Mouse (Mus musculus) heart, embryonic 14.5 days (tissue): ENCODE results near the gene Aspdh. TPM values are rescaled to one million over a fixed set of nuclear protein-coding genes. Genes with fewer than 3 reads are reported as not detected.

Experiments used
- ATAC-seq: fragments of 200-750 bp; cut with Nextera tagmentation; 2 replicates; pipeline ENCODE4 v1.8.0; 2017; ENCODE audit warnings: low read depth, moderate TSS enrichment; ENCODE audit not compliant: insufficient number of reproducible peaks, insufficient read depth, low FRiP score
- H3K27ac ChIP-seq, 2 experiments: fragments of 200-500 bp in 1 of 2; fragments of 300-500 bp in 1 of 2; sonication (generic) in 1 of 2; replicated peaks in 1 of 2; 2 replicates each; pipeline ENCODE4 v1.5.1; 2012 to 2014; ENCODE audit warnings: low read depth in 2 of 2, low read length in 2 of 2, control low read depth in 1 of 2, mild to moderate bottlenecking in 1 of 2, mixed read lengths in 1 of 2; ENCODE audit not compliant: control insufficient read depth in 1 of 2, insufficient read depth in 1 of 2
- H3K27me3 ChIP-seq: fragments of 300-500 bp; sonication (generic); 2 replicates; pipeline ENCODE4 v1.6.1; 2014; ENCODE audit warnings: mild to moderate bottlenecking, low read length, control low read depth; ENCODE audit not compliant: control insufficient read depth, insufficient read depth
- H3K36me3 ChIP-seq: fragments of 300-500 bp; sonication (generic); 2 replicates; pipeline ENCODE4 v1.6.1; 2014; ENCODE audit warnings: mild to moderate bottlenecking, control low read depth, low read length, mixed read lengths; ENCODE audit not compliant: control insufficient read depth, insufficient read depth
- H3K4me1 ChIP-seq, 2 experiments: fragments of 200-500 bp in 1 of 2; fragments of 300-500 bp in 1 of 2; sonication (generic) in 1 of 2; 2 replicates each; pipeline ENCODE4 v1.6.1; 2012 to 2014; ENCODE audit warnings: low read length in 2 of 2, control low read depth in 1 of 2, mixed read lengths in 1 of 2; ENCODE audit not compliant: control insufficient read depth in 2 of 2, insufficient read depth in 2 of 2
- H3K4me2 ChIP-seq: fragments of 300-500 bp; sonication (generic); 2 replicates; pipeline ENCODE4 v1.6.1; 2014; ENCODE audit warnings: mild to moderate bottlenecking, low read length
- H3K4me3 ChIP-seq, 2 experiments: fragments of 200-500 bp in 1 of 2; fragments of 300-500 bp in 1 of 2; sonication (generic) in 1 of 2; 2 replicates each; pipeline ENCODE4 v1.5.1; 2012 to 2014; ENCODE audit warnings: low read length in 2 of 2, mild to moderate bottlenecking in 2 of 2, control low read depth in 1 of 2, low read depth in 1 of 2, moderate library complexity in 1 of 2; ENCODE audit not compliant: control insufficient read depth in 1 of 2, insufficient read depth in 1 of 2
- H3K9ac ChIP-seq: fragments of 300-500 bp; sonication (generic); 2 replicates; pipeline ENCODE4 v1.6.1; 2014; ENCODE audit warnings: mild to moderate bottlenecking, low read length
- H3K9me3 ChIP-seq: fragments of 300-500 bp; sonication (generic); 2 replicates; pipeline ENCODE4 v1.6.1; 2016; ENCODE audit warnings: low read length, control low read depth; ENCODE audit not compliant: control insufficient read depth
- WGBS: fragments of 180-500 bp; shearing (Covaris S2); extraction: QIAGEN DNeasy Blood & Tissue Kit; methylation state at CpG from one replicate; pipeline ENCODE4 v1.1.7; 2014; 5-methylcytosine and 5-hydroxymethylcytosine counted together
- polyA plus RNA-seq: library from polyadenylated mRNA; unstranded; fragments of >200 nt; fragmentation: Nextera tagmentation; extraction: Ambion mirVana; gene quantifications from 2 replicates; pipeline ENCODE4 v1.2.1, GENCODE M21; 2014

The Aspdh gene
- 0.34 and 1.4 TPM in 2 replicates for polyA plus RNA-seq

GRCm38 (mm10) chr7:44465111-44465510, at the start of gene Aspdh:
Gene Aspdh (plus strand): TSS chr7:44465391.
- no peak for ATAC-seq
- Histone ChIP-seq H3K27ac (no peak within 1 kb of the TSS), H3K9me3 (no peaks in the 10 kb centered on the region), H3K27me3 (peaks cover 25% of the 10 kb centered on the region), H3K9ac (no peak within 1 kb of the TSS), H3K36me3 (peaks cover 21% of the 10 kb centered on the region), H3K4me1 (peaks cover 27 to 35% of the 10 kb centered on the region in 2 experiments), H3K4me3 (no peak within 1 kb of the TSS), H3K4me2 (no peak within 1 kb of the TSS)
- WGBS, result 70% methylated on average over 2 of the region's 2 CpGs

DNA sequence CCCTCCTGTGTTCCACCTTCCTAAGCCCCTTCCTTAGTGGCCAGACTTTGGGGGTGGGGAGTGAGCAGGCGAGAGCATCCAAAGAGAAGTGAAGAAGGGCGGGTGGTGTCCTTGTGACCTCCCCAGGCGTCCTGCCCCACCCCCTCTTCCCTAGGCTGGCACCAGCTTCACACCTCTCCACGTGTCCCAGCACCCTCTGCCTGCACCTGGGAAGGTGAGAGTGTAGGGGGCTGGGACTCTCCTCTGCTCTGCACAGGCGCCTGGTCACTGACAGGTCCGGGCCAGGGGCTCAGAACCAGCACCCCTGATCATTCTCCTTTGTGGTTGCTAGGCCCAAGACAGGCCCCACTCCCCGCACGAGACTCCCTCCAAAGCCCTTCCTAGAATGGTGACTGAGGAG, 37.5 kb upstream of the Aspdh start:
- H3K4me1 ChIP-seq, result peaks cover 0 to 10% of the 10 kb centered on the region in 2 experiments; a peak in 3 of 4 replicates
- WGBS, result 9% methylated on average over 8 of the region's 8 CpGs
- no peaks in the 10 kb centered on the region for H3K9me3 ChIP-seq
- H3K4me3 ChIP-seq, result no peak overlapping the region
- no peak overlapping the region for H3K9ac ChIP-seq
- ATAC-seq, result no peak
- H3K27ac ChIP-seq, result no peak overlapping the region
- H3K36me3 ChIP-seq, result no peaks in the 10 kb centered on the region
- H3K27me3 ChIP-seq, result peaks cover 62% of the 10 kb centered on the region
- H3K4me2 ChIP-seq, result no peak overlapping the region

DNA sequence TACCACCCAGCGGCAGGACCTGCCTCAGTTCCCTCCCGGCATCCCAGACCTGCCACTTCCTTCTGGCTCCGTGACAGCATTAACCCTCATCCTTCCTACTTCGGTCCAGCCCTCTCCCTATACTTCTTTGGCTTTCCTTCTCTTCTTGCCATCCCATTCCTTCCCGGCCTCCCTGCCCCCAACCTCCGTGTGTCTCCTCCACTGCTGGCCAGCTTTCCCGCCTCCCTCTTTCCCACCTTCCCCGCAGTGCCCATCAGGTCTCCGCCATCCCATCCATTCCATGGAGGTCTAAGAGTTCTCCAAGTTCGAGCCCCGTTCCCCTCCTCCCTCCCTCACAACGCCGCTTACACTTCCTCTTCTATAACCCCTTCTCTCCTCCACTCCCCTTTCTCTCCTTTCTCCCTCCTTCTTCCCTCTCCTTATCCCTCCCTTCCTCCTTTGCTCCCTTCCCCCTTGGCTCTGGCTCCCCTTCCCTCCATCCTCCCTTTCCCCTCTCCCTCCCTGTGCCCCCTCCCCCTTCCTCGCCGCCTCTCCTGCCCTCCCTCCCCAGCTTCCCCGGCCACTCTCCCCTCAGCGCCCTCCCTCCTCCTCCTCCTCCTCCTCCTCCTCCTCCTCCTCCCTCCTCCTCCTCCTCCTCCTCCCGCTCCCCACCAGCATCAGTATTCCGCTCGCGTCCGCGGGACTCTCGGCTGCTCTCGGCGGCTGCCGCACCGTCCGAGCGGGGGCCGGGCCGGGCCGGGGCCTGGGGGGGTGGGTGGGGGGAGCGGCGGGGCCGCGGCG, 36.8 kb upstream of the Aspdh start:
- 3% methylated on average over 18 of the region's 38 CpGs for WGBS
- H3K9ac ChIP-seq, result peak overlapping the region; percentile 54; the same call in 1 of the 2 replicates
- ATAC-seq, result no peak; the same call in 1 of the 2 replicates

DNA sequence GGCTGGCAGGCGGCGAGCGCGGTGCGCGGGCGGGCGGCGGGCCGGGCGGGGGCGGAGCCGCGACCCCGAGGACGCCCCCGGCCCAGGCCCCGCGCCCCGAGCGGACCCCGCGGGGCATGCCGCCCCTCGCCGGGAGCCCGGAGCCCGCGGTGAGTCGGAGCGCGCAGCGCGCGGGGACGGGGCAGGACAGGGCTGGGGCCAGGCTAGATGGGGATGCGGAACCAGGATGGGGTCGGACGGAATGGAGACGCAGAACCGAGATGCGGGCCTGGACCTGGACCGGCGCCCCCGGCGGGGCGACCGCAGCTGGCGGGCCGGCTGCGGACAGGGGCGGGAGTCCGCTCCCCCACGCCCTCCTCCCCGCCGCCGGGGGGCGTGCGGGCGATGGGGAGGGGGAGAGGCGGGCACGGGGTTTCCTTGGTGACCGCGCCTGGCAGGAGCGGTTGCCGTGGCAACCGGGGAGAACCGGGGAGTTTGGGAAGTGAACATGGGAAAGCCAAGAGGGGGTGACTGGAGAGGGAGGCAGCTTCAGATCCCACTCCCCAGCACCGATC, 36.1 kb upstream of the Aspdh start, which contains the start of gene Lrrc4b:
TSS of gene Lrrc4b (plus strand) at position 51 of the 554 bp plus-strand sequence.
- under 1% methylated on average over 51 of the region's 69 CpGs for WGBS
- Histone ChIP-seq H3K4me2 (peak within 1 kb of the TSS; percentile 74), H3K27ac (no peak within 1 kb of the TSS), H3K27me3 (peaks cover 68% of the 10 kb centered on the region), H3K9ac (peak within 1 kb of the TSS; percentile 54), H3K4me1 (peaks cover 0 to 10% of the 10 kb centered on the region in 2 experiments; a peak in 3 of 4 replicates), H3K36me3 (no peaks in the 10 kb centered on the region), H3K4me3 (peak within 1 kb of the TSS; percentile 43 to 47), H3K9me3 (no peaks in the 10 kb centered on the region)
- ATAC-seq, result no peak

More for the DNA sequence above, 36.8 kb upstream of the Aspdh start:
- peaks cover 65% of the 10 kb centered on the region for H3K27me3 ChIP-seq
- H3K36me3 ChIP-seq, result no peaks in the 10 kb centered on the region
- peak overlapping the region; percentile 2 to 47 for H3K4me3 ChIP-seq
- peak overlapping the region; percentile 74 for H3K4me2 ChIP-seq
- H3K9me3 ChIP-seq, result no peaks in the 10 kb centered on the region
- H3K27ac ChIP-seq, result no peak overlapping the region
- peaks cover 0 to 10% of the 10 kb centered on the region in 2 experiments; a peak in 3 of 4 replicates for H3K4me1 ChIP-seq

- no peak for ATAC-seq
- H3K27ac ChIP-seq, result no peak overlapping the region
- peak overlapping the region; percentile 43 to 47 for H3K4me3 ChIP-seq
- peaks cover 0 to 10% of the 10 kb centered on the region in 2 experiments; a peak in 3 of 4 replicates for H3K4me1 ChIP-seq
- no peak overlapping the region for H3K9ac ChIP-seq
- 4% methylated on average over 30 of the region's 32 CpGs for WGBS
- peak overlapping the region; percentile 74 for H3K4me2 ChIP-seq
- H3K36me3 ChIP-seq, result no peaks in the 10 kb centered on the region
- H3K27me3 ChIP-seq, result peaks cover 72% of the 10 kb centered on the region
- H3K9me3 ChIP-seq, result no peaks in the 10 kb centered on the region
Observed at GRCm38 (mm10) chr7:44429534-44430488, 35.4 kb upstream of the Aspdh start.

DNA sequence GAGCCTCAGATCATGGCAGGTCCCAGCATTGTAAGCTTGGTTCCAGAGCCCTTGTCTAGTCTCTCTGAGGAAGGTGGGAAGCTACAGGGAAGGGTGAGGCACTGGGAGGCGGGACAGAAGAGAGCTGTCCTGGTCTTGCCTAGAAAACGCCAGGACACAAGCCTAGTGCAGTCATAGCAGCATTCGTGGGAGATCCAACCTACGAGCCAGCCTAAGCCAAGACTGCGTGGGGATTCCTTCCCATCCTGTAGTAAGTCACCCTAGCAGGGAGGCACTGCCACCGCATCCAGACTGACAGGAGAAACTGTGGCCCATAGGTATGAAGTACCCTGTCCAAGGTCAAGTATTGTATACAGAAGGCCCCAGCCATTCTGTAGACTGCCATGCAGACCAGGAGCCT, 32.6 kb upstream of the Aspdh start:
- 67% methylated on average over 6 of the region's 6 CpGs for WGBS
- ATAC-seq, result no peak

GRCm38 (mm10) chr7:44433371-44433770, 31.8 kb upstream of the Aspdh start:
- Histone ChIP-seq H3K36me3 (no peaks in the 10 kb centered on the region), H3K27ac (no peak overlapping the region), H3K4me1 (peaks cover 0 to 10% of the 10 kb centered on the region in 2 experiments; a peak in 3 of 4 replicates), H3K4me3 (no peak overlapping the region), H3K4me2 (no peak overlapping the region), H3K9ac (no peak overlapping the region), H3K9me3 (no peaks in the 10 kb centered on the region), H3K27me3 (peaks cover 53% of the 10 kb centered on the region)
- no peak for ATAC-seq
- WGBS, result 4% methylated on average over 7 of the region's 7 CpGs

More for the DNA sequence above, 32.6 kb upstream of the Aspdh start:
- Histone ChIP-seq H3K36me3 (no peaks in the 10 kb centered on the region), H3K4me1 (peaks cover 0 to 10% of the 10 kb centered on the region in 2 experiments; a peak in 3 of 4 replicates), H3K4me2 (no peak overlapping the region), H3K27ac (no peak overlapping the region), H3K4me3 (no peak overlapping the region), H3K9ac (no peak overlapping the region), H3K27me3 (peaks cover 61% of the 10 kb centered on the region), H3K9me3 (no peaks in the 10 kb centered on the region)
